ENCODE assay signal across 9 mouse cellular contexts in the genomic region with DNA sequence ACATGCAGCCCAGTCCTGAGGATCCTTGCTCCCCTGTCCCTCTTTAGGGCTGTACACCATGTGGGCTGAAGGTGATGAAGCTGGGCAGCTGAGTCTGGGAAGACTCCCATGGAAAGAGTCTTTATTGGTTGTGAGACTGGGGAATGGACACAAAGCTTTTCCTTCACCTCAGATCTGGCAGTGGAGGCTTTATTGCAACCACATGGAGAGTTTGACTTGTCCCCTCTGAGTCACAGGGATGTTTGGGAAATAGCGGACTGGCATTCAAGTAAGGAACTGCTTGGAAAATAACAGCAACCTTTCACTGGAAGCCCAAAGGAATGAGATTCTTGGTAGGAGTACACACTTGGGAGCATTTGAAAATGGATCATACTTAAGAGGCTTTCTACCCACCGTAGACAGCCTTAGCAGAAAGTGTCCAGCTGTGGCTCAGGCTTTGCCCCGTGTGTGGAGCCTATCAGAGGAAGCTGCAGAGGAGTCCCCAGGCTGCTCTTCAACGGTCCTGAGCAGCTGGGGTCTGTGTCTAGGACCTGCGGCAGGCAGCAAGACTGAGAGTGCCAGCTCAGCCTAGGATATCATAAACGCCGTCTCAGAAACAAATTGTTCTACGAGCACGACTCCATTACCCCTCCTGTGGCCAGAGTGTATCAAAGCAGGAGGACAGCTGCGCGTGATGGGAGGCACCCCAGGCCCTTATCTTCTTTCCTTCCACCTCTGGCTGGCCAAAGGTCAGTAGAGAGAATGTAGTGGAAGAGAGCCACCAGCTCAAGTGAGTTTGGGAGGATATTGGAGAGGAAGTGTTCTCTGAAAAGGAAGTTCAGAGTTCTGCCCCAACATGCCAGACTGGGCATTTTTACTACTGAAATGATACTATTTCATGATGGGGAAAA. TPM values are rescaled to one million over a fixed set of nuclear protein-coding genes. Genes with fewer than 3 reads are reported as not detected.
DNase-seq lines count a peak whose midpoint lies in the region; ATAC-seq and TF ChIP-seq lines count a peak whose summit lies in the region.
"Had no signal": no experiment of that assay in that cellular context is flagged by ENCODE, and none has a peak within 500 bp of the region (broad histone marks: within the 10 kb centered on the region; RNA-seq: fewer than 3 reads in every experiment).

No protein-coding gene starts in this region.

- WGBS in liver, adult 2 months: 39% methylated on average over 11 of the region's 11 CpGs
- 19% methylated on average over 11 of the region's 11 CpGs for WGBS in intestine, embryonic 15.5 days
- 48% methylated on average over 11 of the region's 11 CpGs for WGBS in neural tube, embryonic 13.5 days
- 54% methylated on average over 11 of the region's 11 CpGs for WGBS in cerebellum, adult 2 months

- H3K4me2 ChIP-seq in intestine, embryonic 15.5 days (replicated peaks): peak overlapping the region; percentile 33; the same call in 1 of the 2 replicates
- no peak overlapping the region for H3K4me2 ChIP-seq in neural tube, embryonic 13.5 days

- no peak overlapping the region for H3K4me3 ChIP-seq in liver, adult 2 months (ENCODE audit: insufficient read depth, low read depth, low read length)
- no peak overlapping the region for H3K4me3 ChIP-seq in embryonic fibroblast, embryonic 13.5 days (ENCODE audit: insufficient read depth, low read length)
- no peak overlapping the region for H3K4me3 ChIP-seq in intestine, embryonic 15.5 days (replicated peaks)
- no peak overlapping the region for H3K4me3 ChIP-seq in neural tube, embryonic 13.5 days
- H3K4me3 ChIP-seq in cerebellum, adult 2 months (replicated peaks; ENCODE audit: insufficient read depth, low read depth, low read length): no peak overlapping the region

- no peaks in the 10 kb centered on the region for H3K4me1 ChIP-seq in liver, adult 2 months (ENCODE audit: control insufficient read depth, insufficient read depth, low read length)
- H3K4me1 ChIP-seq in embryonic fibroblast, embryonic 13.5 days (ENCODE audit: control insufficient read depth, insufficient read depth, low read length): peaks cover 13% of the 10 kb centered on the region
- peaks cover 8% of the 10 kb centered on the region for H3K4me1 ChIP-seq in intestine, embryonic 15.5 days (replicated peaks)
- H3K4me1 ChIP-seq in neural tube, embryonic 13.5 days (replicated peaks): peaks cover 19% of the 10 kb centered on the region
- H3K4me1 ChIP-seq in cerebellum, adult 2 months (ENCODE audit: control insufficient read depth, insufficient read depth, low read length): no peaks in the 10 kb centered on the region

- TF ChIP-seq POLR2A in liver, adult 2 months (IDR thresholded peaks at IDR 0.05; ENCODE audit: extremely low read depth, insufficient read depth, low read length): no peak
- TF ChIP-seq POLR2A in embryonic fibroblast, embryonic 13.5 days (IDR thresholded peaks at IDR 0.05; ENCODE audit: low read depth, low read length): no peak
- no peak for TF ChIP-seq POLR2A in cerebellum, adult 2 months (IDR thresholded peaks at IDR 0.05; ENCODE audit: borderline replicate concordance, insufficient read depth, low read length)

- no peaks in the 10 kb centered on the region for H3K79me2 ChIP-seq in liver, adult 2 months (ENCODE audit: control insufficient read depth, insufficient read depth, low read length)

- intact Hi-C loops in left cerebral cortex, postnatal 14 days (cut with DNase I): no loop called here

- no peak overlapping the region for H3K9ac ChIP-seq in liver, adult 2 months (ENCODE audit: low read depth, low read length)
- H3K9ac ChIP-seq in intestine, embryonic 15.5 days: no peak overlapping the region
- no peak overlapping the region for H3K9ac ChIP-seq in neural tube, embryonic 13.5 days

- peak; percentile 13 for DNase-seq in liver, adult 2 months (ENCODE audit: extremely low read depth, low read depth, low spot score)
- no peak for DNase-seq in liver
- DNase-seq in cerebellum, adult 2 months: no peak
- DNase-seq in cerebellum, adult 11 months: no peak
- DNase-seq in left cerebral cortex, postnatal 14 days (ENCODE audit: low spot score in 2 of 2): no peak
- DNase-seq: cerebellum, postnatal 36 days had no signal

- no peaks in the 10 kb centered on the region for H3K36me3 ChIP-seq in liver, adult 2 months (ENCODE audit: control insufficient read depth, insufficient read depth, low read length)
- no peaks in the 10 kb centered on the region for H3K36me3 ChIP-seq in intestine, embryonic 15.5 days
- H3K36me3 ChIP-seq in neural tube, embryonic 13.5 days: no peaks in the 10 kb centered on the region

- H3K9me3 ChIP-seq in intestine, embryonic 15.5 days: no peaks in the 10 kb centered on the region
- no peaks in the 10 kb centered on the region for H3K9me3 ChIP-seq in neural tube, embryonic 13.5 days

- no peaks in the 10 kb centered on the region for H3K27me3 ChIP-seq in liver, adult 2 months (ENCODE audit: control insufficient read depth, insufficient read depth, low read length)
- no peaks in the 10 kb centered on the region for H3K27me3 ChIP-seq in intestine, embryonic 15.5 days (replicated peaks)
- no peaks in the 10 kb centered on the region for H3K27me3 ChIP-seq in neural tube, embryonic 13.5 days
- no peaks in the 10 kb centered on the region for H3K27me3 ChIP-seq in cerebellum, adult 2 months (ENCODE audit: control insufficient read depth, insufficient read depth, low read length)

- H3K27ac ChIP-seq in liver, adult 2 months (replicated peaks; ENCODE audit: insufficient read depth, low read depth, low read length): peak overlapping the region; percentile 31
- peak overlapping the region; percentile 89 for H3K27ac ChIP-seq in embryonic fibroblast, embryonic 13.5 days (ENCODE audit: insufficient read depth, low read length)
- no peak overlapping the region for H3K27ac ChIP-seq in intestine, embryonic 15.5 days
- H3K27ac ChIP-seq in neural tube, embryonic 13.5 days (replicated peaks): peak overlapping the region; percentile 23; the same call in 1 of the 2 replicates
- no peak overlapping the region for H3K27ac ChIP-seq in cerebellum, adult 2 months (ENCODE audit: insufficient read depth, low read length)

- no peak for TF ChIP-seq CTCF in liver, adult 2 months (IDR thresholded peaks at IDR 0.05; ENCODE audit: low read depth, low read length)
- no peak for TF ChIP-seq CTCF in embryonic fibroblast, embryonic 13.5 days (IDR thresholded peaks at IDR 0.05; ENCODE audit: borderline replicate concordance, insufficient read depth, low read length)
- no peak for TF ChIP-seq CTCF in cerebellum, adult 2 months (IDR thresholded peaks at IDR 0.05; ENCODE audit: borderline replicate concordance, insufficient read depth, low read depth, low read length)

- ATAC-seq in intestine, embryonic 15.5 days: peak; percentile 87
- peak; percentile 65; the same call in 1 of the 2 replicates for ATAC-seq in neural tube, embryonic 13.5 days (ENCODE audit: low read depth)

RNA-seq across cellular contexts. Expression of a gene that starts 23.9 kb away (rescaled TPM):
- 1.8 and 2.1 TPM in 2 replicates for total RNA-seq in liver, adult 2 months (2014; rRNA removed)
- 0.19 and 0.28 TPM in 2 replicates for polyA plus RNA-seq in liver, adult 2 months (2012; rRNA removed)
- 25.3 and 27.8 TPM in 2 replicates for polyA plus RNA-seq in embryonic fibroblast, embryonic 13.5 days (2011; ENCODE audit: insufficient read length, low read depth, missing spikeins)
- 10.5 and 11.8 TPM in 2 replicates for polyA plus RNA-seq in intestine, embryonic 15.5 days (2015; fragmentation: Nextera tagmentation; extraction: Ambion mirVana)
- polyA plus RNA-seq in neural tube, embryonic 13.5 days (2015; fragmentation: Nextera tagmentation; extraction: Ambion mirVana): 24.4 and 34.6 TPM in 2 replicates
- 13.8 and 14.3 TPM in 2 replicates for polyA plus RNA-seq in cerebellum, adult 2 months (2012; rRNA removed)
- 10 to 100 TPM; 46.2 to 48.6 TPM for total RNA-seq in left cerebral cortex, postnatal 14 days (2021)

RNA-seq across cellular contexts. Expression of a gene that starts 29.0 kb away (rescaled TPM):
- total RNA-seq in liver, adult 2 months (2014; rRNA removed): not detected in 2 replicates
- polyA plus RNA-seq in liver, adult 2 months (2012; rRNA removed): not detected in 2 replicates
- not detected in 2 replicates for polyA plus RNA-seq in embryonic fibroblast, embryonic 13.5 days (2011; ENCODE audit: insufficient read length, low read depth, missing spikeins)
- not detected in 2 replicates for polyA plus RNA-seq in intestine, embryonic 15.5 days (2015; fragmentation: Nextera tagmentation; extraction: Ambion mirVana)
- polyA plus RNA-seq in neural tube, embryonic 13.5 days (2015; fragmentation: Nextera tagmentation; extraction: Ambion mirVana): not detected in 2 replicates
- not detected in 2 replicates for polyA plus RNA-seq in cerebellum, adult 2 months (2012; rRNA removed)
- total RNA-seq in left cerebral cortex, postnatal 14 days (2021): not detected

Comparison
In these comparisons a context has a peak if more than half of its experiments do, and no peak if none do; other contexts are left out.
1. H3K27ac ChIP-seq: peak in liver, adult 2 months (single experiment), embryonic fibroblast, embryonic 13.5 days (single experiment) and neural tube, embryonic 13.5 days (single experiment); none in intestine, embryonic 15.5 days (single experiment) and cerebellum, adult 2 months (single experiment).